Mouse (Mus musculus): ENCODE measurements around the gene Ndufs2.

GRCm38 (mm10) chr1:171284491-171284890 lies 33.3 kb upstream of the Ndufs2 start:
- TF ChIP-seq CTCF (IDR thresholded peaks at IDR 0.05; ENCODE audit: low read depth) (no peak), EP300 (IDR thresholded peaks at IDR 0.05; ENCODE audit: low read depth) (no peak)

Data from heart, postnatal 0 days (tissue).